Mouse (Mus musculus): ENCODE results near the gene Banf1.

DNA sequence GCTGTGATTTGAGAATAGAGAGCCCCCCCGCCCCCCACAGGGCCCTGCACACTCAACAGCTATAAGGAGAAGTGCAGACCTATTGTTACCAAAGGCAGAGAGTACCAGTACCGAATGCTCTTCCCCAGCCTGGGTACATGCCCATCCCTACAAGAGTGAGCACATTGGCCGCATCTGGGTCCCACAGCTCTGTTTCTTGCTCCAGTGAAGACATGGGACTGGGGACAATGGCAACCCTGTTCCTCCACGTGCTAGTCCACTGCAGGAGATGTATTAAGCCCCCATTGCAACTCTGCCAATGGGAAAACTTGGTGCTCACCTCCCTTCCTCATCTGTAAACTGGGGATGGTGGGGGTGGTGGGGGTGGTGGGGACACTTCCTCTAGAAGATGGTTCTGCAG is 46.9 kb upstream of the Banf1 start:
- no peak for TF ChIP-seq POLR2A (IDR thresholded peaks at IDR 0.05; ENCODE audit: control insufficient read depth, low read depth, low read length)
- no peak for TF ChIP-seq CTCF (IDR thresholded peaks at IDR 0.05; ENCODE audit: control insufficient read depth, insufficient read depth, insufficient replicate concordance, low read depth, low read length)

Data from testis, adult 2 months (tissue).